Mouse (Mus musculus) forebrain, embryonic 12.5 days (tissue): ENCODE measurements at regions not wholly inside any gene's neighbourhood (a gene's known extent, or its start where the extent isn't known, plus 50 kb on each side); places are given as distances from the start of the nearest gene placed in this dataset.
A peak's percentile ranks its signal among the peaks of the same experiment; 100 is the strongest.

Source experiments
- ATAC-seq: fragments of 200-750 bp; cut with Nextera tagmentation; 2 replicates; pipeline ENCODE4 v1.8.0; 2017; ENCODE audit warnings: moderate TSS enrichment; ENCODE audit not compliant: low FRiP score
- H3K27ac ChIP-seq: fragments of 300-500 bp; sonication (generic); 2 replicates; pipeline ENCODE4 v1.5.1; 2016; ENCODE audit warnings: mild to moderate bottlenecking
- H3K27me3 ChIP-seq: fragments of 300-500 bp; sonication (generic); 2 replicates; pipeline ENCODE4 v1.6.1; 2016; ENCODE audit warnings: mild to moderate bottlenecking
- H3K36me3 ChIP-seq: fragments of 300-500 bp; sonication (generic); replicated peaks from 2 replicates; pipeline ENCODE4 v1.6.1; 2016; ENCODE audit warnings: mild to moderate bottlenecking
- H3K4me1 ChIP-seq: fragments of 300-500 bp; sonication (generic); 2 replicates; pipeline ENCODE4 v1.6.1; 2016
- H3K4me2 ChIP-seq: fragments of 300-500 bp; sonication (generic); 2 replicates; pipeline ENCODE4 v1.6.1; 2016; ENCODE audit warnings: mild to moderate bottlenecking, moderate library complexity
- H3K4me3 ChIP-seq: fragments of 300-500 bp; sonication (generic); replicated peaks from 2 replicates; pipeline ENCODE4 v1.5.1; 2016; ENCODE audit warnings: mild to moderate bottlenecking
- H3K9ac ChIP-seq: fragments of 300-500 bp; sonication (generic); 2 replicates; pipeline ENCODE4 v1.6.1; 2016; ENCODE audit warnings: mild to moderate bottlenecking
- H3K9me3 ChIP-seq: fragments of 300-500 bp; sonication (generic); 2 replicates; pipeline ENCODE4 v1.6.1; 2016
- WGBS: fragments of 180-500 bp; shearing (Covaris S2); methylation state at CpG from one replicate; pipeline ENCODE4 v1.1.7; 2016; 5-methylcytosine and 5-hydroxymethylcytosine counted together

DNA sequence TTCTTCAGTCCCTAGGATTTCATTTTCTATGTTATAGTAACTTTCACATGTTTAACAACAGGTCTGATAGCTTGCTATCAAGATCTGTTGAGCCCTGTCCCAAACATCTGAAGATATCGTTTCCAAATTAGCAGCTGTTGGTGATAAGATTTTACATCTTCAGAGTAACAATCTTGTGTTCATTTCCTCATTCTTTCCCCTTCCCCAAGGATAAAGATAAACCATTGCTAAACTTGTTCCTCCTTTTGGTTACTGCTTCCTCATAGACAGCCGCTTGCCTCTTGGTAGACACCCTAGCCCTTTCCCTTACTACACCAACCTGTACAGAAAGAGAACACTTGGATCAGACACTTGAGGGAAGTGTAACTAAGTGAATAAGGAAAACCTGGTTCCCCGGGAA, 58.6 kb downstream of the Kcnrg start:
- ATAC-seq: no peak
- Histone ChIP-seq H3K27me3 (no peaks in the 10 kb centered on the region), H3K9me3 (no peaks in the 10 kb centered on the region), H3K4me3 (no peak overlapping the region), H3K36me3 (no peaks in the 10 kb centered on the region; the same call in 1 of the 2 replicates), H3K9ac (no peak overlapping the region), H3K4me1 (no peaks in the 10 kb centered on the region), H3K4me2 (no peak overlapping the region), H3K27ac (no peak overlapping the region)
- 88% methylated on average over 3 of the region's 3 CpGs for WGBS

DNA sequence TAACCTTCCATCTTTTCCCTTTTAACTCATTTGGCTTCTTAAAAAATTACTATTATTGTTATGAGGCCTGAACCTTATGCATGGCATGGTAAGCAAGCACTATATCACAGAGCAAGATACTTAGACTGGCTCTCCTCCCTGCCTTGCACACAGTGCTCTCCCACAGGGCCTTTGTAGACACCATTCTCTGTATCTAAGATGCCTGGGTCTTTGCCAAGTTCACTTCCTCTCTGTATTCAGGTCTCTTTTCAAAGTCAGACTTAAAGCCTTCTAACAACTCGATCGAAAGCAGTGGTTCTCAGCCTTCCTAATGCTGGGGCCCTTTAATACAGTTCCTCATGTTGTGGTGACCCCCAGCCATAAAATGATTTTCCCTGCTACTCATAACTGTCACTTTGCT, 65.9 kb downstream of the Kcnrg start:
- Histone ChIP-seq H3K36me3 (peaks cover 19% of the 10 kb centered on the region), H3K4me3 (no peak overlapping the region), H3K9ac (no peak overlapping the region), H3K9me3 (no peaks in the 10 kb centered on the region), H3K27ac (no peak overlapping the region), H3K4me2 (no peak overlapping the region), H3K4me1 (peaks cover 11% of the 10 kb centered on the region; the same call in 1 of the 2 replicates), H3K27me3 (no peaks in the 10 kb centered on the region)
- WGBS: 65% methylated on average over 2 of the region's 2 CpGs
- ATAC-seq: no peak

DNA sequence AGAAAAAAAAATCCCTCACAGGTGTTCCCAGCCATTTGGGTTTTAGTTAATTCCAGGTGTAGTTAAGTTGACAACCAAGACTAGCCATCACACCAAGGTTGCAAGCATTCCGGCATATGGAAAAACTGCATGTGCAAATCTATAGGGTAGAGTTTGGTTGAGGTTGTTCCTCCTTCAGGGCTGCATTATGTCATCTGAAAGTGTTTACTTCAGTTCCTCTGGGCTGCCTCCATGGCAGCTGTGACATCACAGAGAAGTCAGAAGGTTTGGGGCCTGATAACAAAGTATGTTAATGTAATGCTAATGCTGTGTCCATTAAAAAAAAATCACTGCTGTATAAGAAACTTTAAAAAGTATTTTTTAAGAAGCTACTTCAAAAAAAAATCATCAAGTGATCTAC, 70.8 kb downstream of the Kcnrg start:
- H3K9me3 ChIP-seq: no peaks in the 10 kb centered on the region
- no peak for ATAC-seq
- WGBS: 93% methylated on average over 1 of the region's 1 CpGs
- H3K4me3 ChIP-seq: no peak overlapping the region
- peaks cover 4% of the 10 kb centered on the region; the same call in 1 of the 2 replicates for H3K27me3 ChIP-seq
- peaks cover 7% of the 10 kb centered on the region; the same call in 1 of the 2 replicates for H3K36me3 ChIP-seq
- no peak overlapping the region for H3K4me2 ChIP-seq
- no peak overlapping the region for H3K9ac ChIP-seq
- H3K4me1 ChIP-seq: peaks cover 18% of the 10 kb centered on the region
- no peak overlapping the region for H3K27ac ChIP-seq

DNA sequence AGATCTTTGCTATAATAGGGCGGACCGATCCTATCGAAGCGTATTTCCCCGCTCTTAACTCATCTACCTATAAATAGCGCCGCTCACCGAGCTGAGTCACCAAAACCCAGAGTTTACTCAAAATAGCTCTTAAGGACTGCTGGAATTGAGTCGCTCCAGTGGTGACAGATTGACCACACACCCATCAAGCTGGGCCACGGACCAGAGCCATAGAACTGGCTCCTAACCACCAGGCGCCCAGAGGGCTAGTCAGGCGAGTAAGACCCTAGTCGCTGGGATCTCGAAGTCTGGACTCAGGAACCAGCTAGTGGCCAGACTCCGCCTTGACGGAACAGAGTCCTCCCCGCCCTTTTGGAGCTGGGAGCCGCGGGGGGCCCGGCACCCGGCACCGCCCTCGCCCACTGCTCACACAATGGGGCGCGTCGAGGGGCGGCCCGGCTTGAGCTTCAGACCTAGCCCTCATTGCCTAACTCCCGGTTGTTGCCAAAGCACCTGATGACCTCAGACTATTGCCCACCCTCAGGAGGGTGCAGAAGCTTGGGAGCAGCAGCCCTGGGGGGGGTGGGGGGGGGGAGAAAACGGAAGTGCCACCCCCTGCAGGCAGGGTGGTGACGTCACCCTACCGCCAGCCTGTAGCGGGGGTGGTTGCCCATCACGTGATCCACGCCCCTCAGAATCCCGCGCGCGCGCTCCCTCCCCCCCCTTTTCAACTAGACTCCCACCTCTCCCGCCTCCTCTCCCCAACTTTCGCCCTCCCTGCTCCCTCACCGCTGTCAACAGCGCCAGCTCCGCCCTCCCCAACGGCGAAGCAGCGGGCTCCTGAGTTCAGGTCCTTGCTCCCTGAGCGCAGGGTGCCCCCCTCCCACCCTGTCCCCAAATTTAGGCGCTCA, 73.8 kb downstream of the Kcnrg start:
- peaks cover 36% of the 10 kb centered on the region for H3K4me1 ChIP-seq

DNA sequence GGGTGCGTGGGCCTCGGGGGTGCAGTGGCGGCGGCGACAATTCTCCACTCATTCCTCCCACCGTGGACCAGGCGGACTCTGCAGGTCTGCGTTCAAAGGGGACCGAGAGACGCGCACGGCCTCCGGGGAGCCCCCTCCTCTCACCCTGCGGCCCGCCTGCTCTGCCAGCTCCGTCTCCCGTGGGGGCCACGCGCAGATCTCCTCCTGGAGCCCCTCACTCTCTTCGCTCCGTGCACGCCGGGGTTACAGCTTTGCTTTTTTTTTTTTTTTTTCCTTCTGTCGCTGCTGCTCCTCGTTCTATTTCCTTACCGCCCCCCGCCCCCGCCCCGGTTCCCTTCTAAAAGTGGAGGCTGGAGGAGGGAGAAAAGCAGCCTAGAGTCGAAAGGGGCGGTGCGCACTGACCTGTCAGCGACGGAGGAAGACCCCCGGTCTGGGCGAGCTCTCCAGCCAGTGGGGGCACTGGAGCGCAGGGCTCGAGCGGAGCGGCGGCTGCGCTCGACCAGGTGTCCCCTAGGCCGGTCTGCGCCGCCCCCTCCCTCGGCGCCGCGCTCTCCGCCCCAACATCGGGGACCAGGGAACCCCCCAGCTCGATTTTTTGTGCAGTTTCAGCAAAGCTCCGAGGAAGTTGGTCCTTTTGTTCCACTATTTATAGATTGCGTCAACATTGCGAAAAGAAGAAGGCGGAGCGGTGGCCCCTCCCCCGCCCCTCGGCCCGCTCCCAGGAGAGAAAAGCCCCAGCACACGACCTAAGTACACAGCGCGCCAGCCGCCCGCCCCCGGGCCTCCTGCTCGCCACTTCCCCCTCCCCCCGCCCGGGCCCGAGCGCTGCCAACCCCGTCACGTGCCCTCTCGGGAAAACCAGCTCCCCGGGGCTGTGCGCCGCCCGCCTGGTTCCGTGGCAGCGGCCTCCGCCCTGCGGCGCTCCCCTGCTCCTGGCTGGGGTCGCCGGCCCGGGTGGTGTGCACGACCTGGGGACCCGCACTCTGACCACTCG, 74.7 kb downstream of the Kcnrg start:
- H3K9ac ChIP-seq: peak overlapping the region; percentile 85
- H3K4me1 ChIP-seq: peaks cover 45% of the 10 kb centered on the region
- WGBS: under 1% methylated on average over 85 of the region's 90 CpGs
- peak overlapping the region; percentile 82 for H3K4me3 ChIP-seq
- peaks cover 42% of the 10 kb centered on the region for H3K27me3 ChIP-seq
- peak overlapping the region; percentile 98 for H3K27ac ChIP-seq
- ATAC-seq: peak; percentile 87
- no peaks in the 10 kb centered on the region for H3K9me3 ChIP-seq
- H3K36me3 ChIP-seq: 0 out of 2 replicates have a peak, but pooled peaks cover 2% of the 10 kb centered on the region
- H3K4me2 ChIP-seq: peak overlapping the region; percentile 97

More for the DNA sequence above, 73.8 kb downstream of the Kcnrg start:
- peak; percentile 79 for ATAC-seq
- H3K27ac ChIP-seq: peak overlapping the region; percentile 98
- peak overlapping the region; percentile 97 for H3K4me2 ChIP-seq
- H3K36me3 ChIP-seq: 0 out of 2 replicates have a peak, but pooled peaks cover 2% of the 10 kb centered on the region
- peaks cover 33% of the 10 kb centered on the region for H3K27me3 ChIP-seq
- peak overlapping the region; percentile 85 for H3K9ac ChIP-seq
- no peaks in the 10 kb centered on the region for H3K9me3 ChIP-seq
- H3K4me3 ChIP-seq: peak overlapping the region; percentile 82
- WGBS: under 1% methylated on average over 43 of the region's 50 CpGs

DNA sequence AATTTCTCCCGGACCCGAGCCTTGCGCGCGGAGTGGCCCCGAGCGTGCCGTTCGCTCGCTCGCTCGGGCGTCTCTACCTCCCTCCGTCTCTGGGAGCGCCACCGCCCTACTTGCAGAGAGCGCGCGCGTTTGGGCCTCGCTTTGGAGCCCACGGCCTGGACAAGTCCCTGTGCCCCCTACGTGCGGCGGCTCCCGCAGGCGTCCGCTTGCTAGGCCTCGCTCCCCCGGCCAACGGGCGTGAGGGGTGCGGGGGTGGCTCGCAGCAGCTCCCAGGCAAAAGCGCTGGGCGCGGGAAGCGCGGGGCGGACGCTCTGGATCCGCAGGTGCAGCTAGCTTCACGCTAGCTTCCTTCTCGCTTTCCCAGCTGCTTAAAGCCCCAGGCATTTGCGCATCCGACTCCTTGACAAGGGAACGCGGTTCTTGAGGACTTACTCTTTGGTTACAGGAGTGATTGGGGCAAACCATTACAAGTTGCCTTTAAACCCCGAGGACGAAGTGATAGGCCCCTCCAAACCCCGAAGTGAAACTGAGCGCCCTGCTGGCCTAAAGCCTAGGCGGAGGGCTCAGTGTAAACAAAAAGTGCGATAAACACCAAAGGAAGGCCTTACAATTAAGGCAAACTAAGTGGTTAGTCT, 75.6 kb downstream of the Kcnrg start:
- WGBS: under 1% methylated on average over 54 of the region's 54 CpGs
- H3K4me1 ChIP-seq: peaks cover 52% of the 10 kb centered on the region
- peak; percentile 52 for ATAC-seq

DNA sequence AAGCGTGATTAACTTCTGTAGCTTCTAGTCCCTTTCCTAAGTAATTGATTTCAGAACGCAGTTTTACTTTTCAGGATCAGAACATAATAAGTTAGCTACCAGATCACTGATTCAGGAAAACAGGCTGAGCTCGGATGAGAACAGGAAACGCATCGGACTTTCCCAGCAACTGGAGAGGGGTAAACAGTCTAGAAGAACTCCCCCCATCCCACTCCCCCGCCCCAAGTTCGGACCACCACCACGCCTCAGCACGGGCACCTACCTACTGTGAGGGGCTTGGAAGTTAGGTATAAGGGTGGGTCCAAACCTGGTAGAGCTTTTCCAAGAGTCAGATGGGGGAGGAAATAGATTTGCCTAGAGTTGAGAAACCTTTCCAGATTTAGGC, 76.1 kb downstream of the Kcnrg start:
- Histone ChIP-seq H3K4me2 (peak overlapping the region; percentile 97), H3K4me3 (peak overlapping the region; percentile 82), H3K9ac (peak overlapping the region; percentile 85), H3K4me1 (peaks cover 52% of the 10 kb centered on the region), H3K27ac (peak overlapping the region; percentile 98; the same call in 1 of the 2 replicates), H3K36me3 (no peaks in the 10 kb centered on the region), H3K27me3 (peaks cover 49% of the 10 kb centered on the region), H3K9me3 (no peaks in the 10 kb centered on the region)
- ATAC-seq: no peak
- 8% methylated on average over 9 of the region's 9 CpGs for WGBS

More for the DNA sequence above, 75.6 kb downstream of the Kcnrg start:
- peak overlapping the region; percentile 97 for H3K4me2 ChIP-seq
- peak overlapping the region; percentile 85 for H3K9ac ChIP-seq
- H3K36me3 ChIP-seq: 0 out of 2 replicates have a peak, but pooled peaks cover 2% of the 10 kb centered on the region
- peak overlapping the region; percentile 82 for H3K4me3 ChIP-seq
- H3K27ac ChIP-seq: peak overlapping the region; percentile 98
- no peaks in the 10 kb centered on the region for H3K9me3 ChIP-seq
- peaks cover 49% of the 10 kb centered on the region for H3K27me3 ChIP-seq

DNA sequence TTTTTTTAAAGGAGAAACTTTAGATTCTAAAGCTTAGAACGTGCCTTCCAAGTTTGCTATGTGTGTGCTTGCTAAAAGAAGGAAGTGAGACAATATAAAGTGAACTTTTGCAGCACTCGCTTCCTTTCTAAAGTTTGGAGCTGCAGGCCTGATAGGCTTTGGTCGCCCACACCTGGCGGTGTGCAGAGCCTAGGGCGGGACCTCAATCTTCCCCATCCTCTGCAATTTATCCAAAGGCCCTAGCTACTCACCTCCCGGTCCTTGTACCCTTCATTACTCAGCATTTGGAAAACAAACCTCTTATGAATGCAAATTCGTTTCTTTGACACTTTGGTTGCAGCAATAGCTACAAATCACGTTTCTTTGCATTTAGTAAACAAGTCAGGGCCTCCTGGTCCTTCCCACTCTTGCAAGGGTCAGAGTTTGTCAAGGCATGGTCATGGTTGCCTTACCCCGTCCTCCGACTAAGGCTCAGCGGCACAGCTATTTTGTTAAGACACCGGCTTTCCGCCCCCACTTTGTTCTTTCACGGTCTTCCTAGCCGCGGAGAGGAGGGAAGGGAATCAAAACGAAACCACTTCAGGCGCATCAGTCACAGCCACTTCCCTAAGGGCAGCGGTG, 76.6 kb downstream of the Kcnrg start:
- H3K4me1 ChIP-seq: peaks cover 56% of the 10 kb centered on the region
- H3K27ac ChIP-seq: no peak overlapping the region
- H3K4me3 ChIP-seq: peak overlapping the region; percentile 19
- no peaks in the 10 kb centered on the region for H3K36me3 ChIP-seq
- peak overlapping the region; percentile 97 for H3K4me2 ChIP-seq
- no peak overlapping the region for H3K9ac ChIP-seq
- WGBS: 12% methylated on average over 19 of the region's 19 CpGs
- H3K27me3 ChIP-seq: peaks cover 55% of the 10 kb centered on the region
- ATAC-seq: no peak
- H3K9me3 ChIP-seq: no peaks in the 10 kb centered on the region

DNA sequence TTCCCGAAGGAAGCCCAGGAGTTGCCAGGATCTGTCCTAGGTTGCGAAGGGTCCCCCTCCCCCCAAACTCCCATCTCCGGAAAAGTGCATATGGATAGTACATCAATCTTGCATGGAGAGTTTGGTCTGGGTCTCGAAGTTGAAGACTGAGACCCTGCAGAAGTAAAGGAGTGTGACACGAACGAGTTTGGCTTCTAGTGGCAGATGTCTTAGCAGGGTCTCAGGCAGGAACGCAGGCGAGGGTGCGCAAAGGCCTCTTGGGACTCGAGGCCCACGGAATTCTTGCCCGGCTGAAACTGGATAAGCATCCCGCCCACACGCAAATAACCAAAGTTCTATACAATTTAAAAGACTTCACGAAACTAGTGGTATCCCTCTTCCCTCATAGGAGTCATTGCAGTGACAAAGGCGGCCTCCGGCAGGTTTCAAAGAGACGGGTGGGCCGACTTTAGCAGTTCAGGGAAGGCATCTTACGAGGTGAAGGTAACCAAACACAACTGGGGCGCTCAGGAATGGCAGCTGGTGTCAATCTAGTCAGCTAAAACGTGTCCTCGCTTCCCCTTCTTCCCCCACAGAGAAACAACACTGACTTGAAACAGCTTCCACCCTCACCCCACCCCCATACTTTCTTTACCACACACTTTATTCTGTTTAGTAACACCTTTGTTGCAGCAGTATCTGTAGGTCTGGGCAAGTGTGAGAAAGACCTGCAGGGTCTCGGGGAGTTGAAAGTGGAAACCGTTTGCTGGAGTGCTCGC, 77.4 kb downstream of the Kcnrg start:
- Histone ChIP-seq H3K27ac (no peak overlapping the region), H3K36me3 (no peaks in the 10 kb centered on the region), H3K9me3 (no peaks in the 10 kb centered on the region), H3K4me2 (peak overlapping the region; percentile 97), H3K9ac (no peak overlapping the region), H3K4me3 (peak overlapping the region; percentile 19), H3K4me1 (peaks cover 63% of the 10 kb centered on the region), H3K27me3 (peaks cover 62% of the 10 kb centered on the region)
- no peak for ATAC-seq
- WGBS: 7% methylated on average over 26 of the region's 26 CpGs

DNA sequence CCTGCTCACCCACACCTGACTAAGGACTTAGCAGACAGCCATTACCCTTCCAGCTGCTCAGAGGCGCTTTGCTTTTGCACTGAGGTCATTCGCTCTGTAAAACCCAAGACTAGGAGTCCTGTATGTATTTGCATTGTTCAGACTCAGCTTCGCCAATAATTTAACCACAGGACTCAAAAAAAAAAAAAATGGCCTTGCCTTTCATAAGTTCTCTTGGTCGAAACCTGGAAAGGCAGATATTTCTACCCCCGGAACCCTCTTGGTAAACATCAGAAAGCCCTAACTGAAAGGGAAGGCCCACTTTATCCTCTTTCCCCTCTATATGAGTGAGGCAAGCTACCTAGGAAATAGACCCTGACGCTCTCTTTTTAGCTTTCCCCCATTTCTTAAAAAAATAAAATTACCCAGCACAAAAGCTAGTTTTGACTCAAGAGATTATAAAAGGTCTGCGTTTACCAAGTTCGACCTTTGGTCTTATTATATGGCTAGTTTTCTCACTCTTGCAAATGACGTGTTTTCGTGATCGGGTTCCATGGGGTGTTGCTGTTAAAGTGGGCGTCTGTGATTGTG, 78.1 kb downstream of the Kcnrg start:
- no peak overlapping the region for H3K4me3 ChIP-seq

More for the DNA sequence above, 78.1 kb downstream of the Kcnrg start:
- no peak overlapping the region for H3K9ac ChIP-seq
- H3K9me3 ChIP-seq: no peaks in the 10 kb centered on the region
- no peak for ATAC-seq
- H3K4me2 ChIP-seq: no peak overlapping the region
- 15% methylated on average over 12 of the region's 12 CpGs for WGBS
- no peak overlapping the region for H3K27ac ChIP-seq
- H3K36me3 ChIP-seq: no peaks in the 10 kb centered on the region
- peaks cover 63% of the 10 kb centered on the region for H3K4me1 ChIP-seq
- peaks cover 69% of the 10 kb centered on the region for H3K27me3 ChIP-seq
